Mouse (Mus musculus): Measurements from ENCODE around the gene Galnt7. TPM values are rescaled to one million over a fixed set of nuclear protein-coding genes. Genes with fewer than 3 reads are reported as not detected.
"Not testable (repeated sequence)": the region's sequence is repeated elsewhere in the genome, so short reads cannot be mapped to it uniquely, and the experiment has no call there.

Gene Galnt7
- polyA plus RNA-seq, 1 experiment from 2014 or later: 25.6 TPM

GRCm38 (mm10) chr8:57512141-57513056, 140.4 kb downstream of the Galnt7 start:
- under 1% methylated on average over 51 of the region's 96 CpGs for WGBS
- peak overlapping the region; percentile 59 for H3K4me2 ChIP-seq (replicated peaks; ENCODE audit: low read depth, low read length)
- H3K27me3 ChIP-seq (ENCODE audit: control insufficient read depth, insufficient read depth, low read length): no peaks in the 10 kb centered on the region
- peak; percentile 47 for ATAC-seq (ENCODE audit: low FRiP score, low TSS enrichment)
- H3K36me3 ChIP-seq (ENCODE audit: control insufficient read depth, insufficient read depth, low read length): peaks cover 29% of the 10 kb centered on the region
- peak overlapping the region; percentile 93 for H3K4me3 ChIP-seq (ENCODE audit: low read length)
- H3K27ac ChIP-seq (ENCODE audit: low read depth, low read length): peak overlapping the region; percentile 100
- H3K9me3 ChIP-seq (ENCODE audit: control insufficient read depth, low read length): no peaks in the 10 kb centered on the region
- H3K4me1 ChIP-seq (ENCODE audit: control insufficient read depth, insufficient read depth, low read length): no peaks in the 10 kb centered on the region
- H3K9ac ChIP-seq (ENCODE audit: low read depth, low read length): peak overlapping the region; percentile 99

GRCm38 (mm10) chr8:57511316-57512118, 141.3 kb downstream of the Galnt7 start, which contains the start of gene Hmgb2:
TSS of gene Hmgb2 (plus strand) at chr8:57511907.
- peak; percentile 100 for ATAC-seq (ENCODE audit: low FRiP score, low TSS enrichment)
- Histone ChIP-seq H3K27me3 (ENCODE audit: control insufficient read depth, insufficient read depth, low read length) (no peaks in the 10 kb centered on the region), H3K36me3 (ENCODE audit: control insufficient read depth, insufficient read depth, low read length) (peaks cover 25% of the 10 kb centered on the region), H3K9me3 (ENCODE audit: control insufficient read depth, low read length) (no peaks in the 10 kb centered on the region), H3K4me2 (replicated peaks; ENCODE audit: low read depth, low read length) (peak within 1 kb of the TSS; percentile 84), H3K9ac (ENCODE audit: low read depth, low read length) (peak within 1 kb of the TSS; percentile 99), H3K4me1 (ENCODE audit: control insufficient read depth, insufficient read depth, low read length) (no peaks in the 10 kb centered on the region), H3K27ac (ENCODE audit: low read depth, low read length) (peak within 1 kb of the TSS; percentile 100), H3K4me3 (ENCODE audit: low read length) (peak within 1 kb of the TSS; percentile 93)
- under 1% methylated on average over 62 of the region's 63 CpGs for WGBS

GRCm38 (mm10) chr8:57510791-57511315, 142.0 kb downstream of the Galnt7 start:
- H3K9ac ChIP-seq (ENCODE audit: low read depth, low read length): peak overlapping the region; percentile 99
- peak; percentile 5; the same call in 1 of the 2 replicates for ATAC-seq (ENCODE audit: low FRiP score, low TSS enrichment)
- H3K27me3 ChIP-seq (ENCODE audit: control insufficient read depth, insufficient read depth, low read length): no peaks in the 10 kb centered on the region
- no peaks in the 10 kb centered on the region for H3K4me1 ChIP-seq (ENCODE audit: control insufficient read depth, insufficient read depth, low read length)
- peak overlapping the region; percentile 95 for H3K27ac ChIP-seq (ENCODE audit: low read depth, low read length)
- WGBS: 2% methylated on average over 31 of the region's 31 CpGs
- no peaks in the 10 kb centered on the region for H3K9me3 ChIP-seq (ENCODE audit: control insufficient read depth, low read length)
- H3K4me2 ChIP-seq (replicated peaks; ENCODE audit: low read depth, low read length): peak overlapping the region; percentile 84
- H3K36me3 ChIP-seq (ENCODE audit: control insufficient read depth, insufficient read depth, low read length): peaks cover 18% of the 10 kb centered on the region
- H3K4me3 ChIP-seq (ENCODE audit: low read length): peak overlapping the region; percentile 93

GRCm38 (mm10) chr8:57508657-57509056, 144.2 kb downstream of the Galnt7 start:
- H3K4me1 ChIP-seq (ENCODE audit: control insufficient read depth, insufficient read depth, low read length): no peaks in the 10 kb centered on the region
- no peak overlapping the region for H3K4me2 ChIP-seq (replicated peaks; ENCODE audit: low read depth, low read length)
- 84% methylated on average over 4 of the region's 4 CpGs for whole genome bisulfite sequencing
- H3K27ac ChIP-seq (ENCODE audit: low read depth, low read length): no peak overlapping the region
- H3K27me3 ChIP-seq (ENCODE audit: control insufficient read depth, insufficient read depth, low read length): no peaks in the 10 kb centered on the region
- H3K9me3 ChIP-seq (ENCODE audit: control insufficient read depth, low read length): no peaks in the 10 kb centered on the region
- H3K9ac ChIP-seq (ENCODE audit: low read depth, low read length): no peak overlapping the region
- peaks cover 4% of the 10 kb centered on the region; the same call in 1 of the 2 replicates for H3K36me3 ChIP-seq (ENCODE audit: control insufficient read depth, insufficient read depth, low read length)
- no peak for ATAC-seq (ENCODE audit: low FRiP score, low TSS enrichment)
- no peak overlapping the region for H3K4me3 ChIP-seq (ENCODE audit: low read length)

- WGBS: 90% methylated on average over 4 of the region's 4 CpGs
- H3K4me1 ChIP-seq (ENCODE audit: control insufficient read depth, insufficient read depth, low read length): no peaks in the 10 kb centered on the region
- ATAC-seq (ENCODE audit: low FRiP score, low TSS enrichment): no peak
Measured at GRCm38 (mm10) chr8:57507556-57508063, 145.2 kb downstream of the Galnt7 start.

GRCm38 (mm10) chr8:57505500-57505899, 147.3 kb downstream of the Galnt7 start:
- H3K9me3 ChIP-seq (ENCODE audit: control insufficient read depth, low read length); H3K4me1 ChIP-seq (ENCODE audit: control insufficient read depth, insufficient read depth, low read length); H3K9ac ChIP-seq (ENCODE audit: low read depth, low read length); H3K27me3 ChIP-seq (ENCODE audit: control insufficient read depth, insufficient read depth, low read length); H3K36me3 ChIP-seq (ENCODE audit: control insufficient read depth, insufficient read depth, low read length); H3K4me3 ChIP-seq (ENCODE audit: low read length); H3K27ac ChIP-seq (ENCODE audit: low read depth, low read length); ATAC-seq (ENCODE audit: low FRiP score, low TSS enrichment); H3K4me2 ChIP-seq (replicated peaks; ENCODE audit: low read depth, low read length): not testable (repeated sequence)
- 62% methylated on average over 1 of the region's 1 CpGs for WGBS

More at GRCm38 (mm10) chr8:57507556-57508063, 145.2 kb downstream of the Galnt7 start:
- no peaks in the 10 kb centered on the region for H3K9me3 ChIP-seq (ENCODE audit: control insufficient read depth, low read length)
- H3K9ac ChIP-seq (ENCODE audit: low read depth, low read length): no peak overlapping the region
- H3K27me3 ChIP-seq (ENCODE audit: control insufficient read depth, insufficient read depth, low read length): no peaks in the 10 kb centered on the region
- no peak overlapping the region for H3K27ac ChIP-seq (ENCODE audit: low read depth, low read length)
- no peak overlapping the region for H3K4me2 ChIP-seq (replicated peaks; ENCODE audit: low read depth, low read length)
- H3K36me3 ChIP-seq (ENCODE audit: control insufficient read depth, insufficient read depth, low read length): no peaks in the 10 kb centered on the region
- H3K4me3 ChIP-seq (ENCODE audit: low read length): no peak overlapping the region

- no peak for ATAC-seq (ENCODE audit: low FRiP score, low TSS enrichment)
- no peaks in the 10 kb centered on the region for H3K36me3 ChIP-seq (ENCODE audit: control insufficient read depth, insufficient read depth, low read length)
- H3K27ac ChIP-seq (ENCODE audit: low read depth, low read length): no peak overlapping the region
- no peaks in the 10 kb centered on the region for H3K27me3 ChIP-seq (ENCODE audit: control insufficient read depth, insufficient read depth, low read length)
- no peak overlapping the region for H3K9ac ChIP-seq (ENCODE audit: low read depth, low read length)
- H3K4me1 ChIP-seq (ENCODE audit: control insufficient read depth, insufficient read depth, low read length): no peaks in the 10 kb centered on the region
- H3K9me3 ChIP-seq (ENCODE audit: control insufficient read depth, low read length): no peaks in the 10 kb centered on the region
- H3K4me2 ChIP-seq (replicated peaks; ENCODE audit: low read depth, low read length): no peak overlapping the region
- 52% methylated on average over 5 of the region's 5 CpGs for WGBS
- no peak overlapping the region for H3K4me3 ChIP-seq (ENCODE audit: low read length)
Measured at GRCm38 (mm10) chr8:57503641-57504040, 149.2 kb downstream of the Galnt7 start.

GRCm38 (mm10) chr8:57498847-57499511, 153.9 kb downstream of the Galnt7 start:
- no peaks in the 10 kb centered on the region for H3K9me3 ChIP-seq (ENCODE audit: control insufficient read depth, low read length)
- H3K4me1 ChIP-seq (ENCODE audit: control insufficient read depth, insufficient read depth, low read length): no peaks in the 10 kb centered on the region
- H3K9ac ChIP-seq (ENCODE audit: low read depth, low read length): no peak overlapping the region
- no peak overlapping the region for H3K4me3 ChIP-seq (ENCODE audit: low read length)
- no peak for ATAC-seq (ENCODE audit: low FRiP score, low TSS enrichment)
- no peaks in the 10 kb centered on the region for H3K36me3 ChIP-seq (ENCODE audit: control insufficient read depth, insufficient read depth, low read length)
- H3K4me2 ChIP-seq (replicated peaks; ENCODE audit: low read depth, low read length): no peak overlapping the region; the same call in 1 of the 2 replicates
- H3K27me3 ChIP-seq (ENCODE audit: control insufficient read depth, insufficient read depth, low read length): no peaks in the 10 kb centered on the region
- no peak overlapping the region for H3K27ac ChIP-seq (ENCODE audit: low read depth, low read length)
- WGBS: 67% methylated on average over 17 of the region's 17 CpGs
